Mouse (Mus musculus) lung, embryonic 14.5 days (tissue): Measurements from ENCODE around the gene Whrn. TPM values are rescaled to one million over a fixed set of nuclear protein-coding genes. Genes with fewer than 3 reads are reported as not detected.
A peak's percentile ranks its signal among the peaks of the same experiment; 100 is the strongest.

Source experiments
- ATAC-seq: fragments of 200-750 bp; cut with Nextera tagmentation; 2 replicates; pipeline ENCODE4 v1.8.0; 2017; ENCODE audit warnings: mild to moderate bottlenecking, moderate TSS enrichment, moderate library complexity; ENCODE audit not compliant: insufficient read depth
- DNase-seq: peaks from one replicate; pipeline ENCODE4 v3.0.0-alpha.2; 2015
- H3K27ac ChIP-seq: fragments of 300-500 bp; sonication (generic); 2 replicates; pipeline ENCODE4 v1.5.1; 2014; ENCODE audit warnings: low read depth, mild to moderate bottlenecking, moderate library complexity
- H3K27me3 ChIP-seq: fragments of 300-500 bp; sonication (generic); 2 replicates; pipeline ENCODE4 v1.6.1; 2014; ENCODE audit warnings: low read length, control low read depth; ENCODE audit not compliant: insufficient read depth
- H3K36me3 ChIP-seq: fragments of 300-500 bp; sonication (generic); 2 replicates; pipeline ENCODE4 v1.6.1; 2014; ENCODE audit warnings: control low read depth; ENCODE audit not compliant: insufficient read depth
- H3K4me1 ChIP-seq: fragments of 300-500 bp; sonication (generic); 2 replicates; pipeline ENCODE4 v1.6.1; 2014; ENCODE audit warnings: antibody characterized with exemption, control low read depth; ENCODE audit not compliant: insufficient read depth
- H3K4me2 ChIP-seq: fragments of 300-500 bp; sonication (generic); 2 replicates; pipeline ENCODE4 v1.6.1; 2014; ENCODE audit warnings: mild to moderate bottlenecking
- H3K4me3 ChIP-seq: fragments of 300-500 bp; sonication (generic); 2 replicates; pipeline ENCODE4 v1.5.1; 2014; ENCODE audit warnings: low read depth, low read length
- H3K9ac ChIP-seq: fragments of 300-500 bp; sonication (generic); 2 replicates; pipeline ENCODE4 v1.6.1; 2014
- H3K9me3 ChIP-seq: fragments of 300-500 bp; sonication (generic); 2 replicates; pipeline ENCODE4 v1.6.1; 2016; ENCODE audit warnings: low read depth, low read length, control low read depth
- CTCF ChIP-seq: IDR thresholded peaks from 2 replicates; pipeline ENCODE4 v1.5.1; 2016; ENCODE audit warnings: antibody characterized with exemption, low read depth
- WGBS: fragments of 180-500 bp; shearing (Covaris S2); extraction: QIAGEN DNeasy Blood & Tissue Kit; methylation state at CpG from one replicate; pipeline ENCODE4 v1.1.7; 2014; 5-methylcytosine and 5-hydroxymethylcytosine counted together
- polyA plus RNA-seq: library from polyadenylated mRNA; unstranded; fragments of >200 nt; fragmentation: Nextera tagmentation; extraction: Ambion mirVana; gene quantifications from 2 replicates; pipeline ENCODE4 v1.2.1, GENCODE M21; 2014

Gene Whrn
- polyA plus RNA-seq, 1 experiment from 2014 or later, result 4.5 TPM

DNA sequence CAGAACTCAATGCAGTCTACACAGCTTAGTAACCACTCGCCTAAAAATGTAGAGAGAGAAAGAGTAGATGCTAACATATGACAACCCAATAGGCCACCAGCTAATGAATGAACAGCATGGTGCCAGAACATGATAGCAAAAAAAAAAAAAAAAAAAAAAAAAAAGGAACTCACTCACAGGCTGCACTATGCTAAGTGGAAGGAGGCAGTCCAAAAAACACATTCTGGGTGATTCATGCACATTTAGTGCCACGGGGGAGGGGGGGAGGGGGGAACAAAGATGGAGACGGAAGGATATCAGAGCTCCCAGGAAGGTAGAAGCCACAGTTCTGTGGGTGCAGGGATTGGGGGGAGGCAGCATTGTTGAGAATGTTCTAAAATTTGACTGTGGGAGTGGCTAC lies 43.2 kb downstream of the Whrn start:
- no peak for TF ChIP-seq CTCF
- ATAC-seq (no peak), DNase-seq (no peak)
- no peak overlapping the region for H3K27ac ChIP-seq
- no peak overlapping the region for H3K9ac ChIP-seq
- H3K36me3 ChIP-seq, result no peaks in the 10 kb centered on the region
- no peak overlapping the region for H3K4me3 ChIP-seq
- H3K9me3 ChIP-seq, result no peaks in the 10 kb centered on the region
- no peaks in the 10 kb centered on the region for H3K4me1 ChIP-seq
- H3K27me3 ChIP-seq, result no peaks in the 10 kb centered on the region
- no peak overlapping the region for H3K4me2 ChIP-seq
- WGBS, result 76% methylated on average over 3 of the region's 3 CpGs

DNA sequence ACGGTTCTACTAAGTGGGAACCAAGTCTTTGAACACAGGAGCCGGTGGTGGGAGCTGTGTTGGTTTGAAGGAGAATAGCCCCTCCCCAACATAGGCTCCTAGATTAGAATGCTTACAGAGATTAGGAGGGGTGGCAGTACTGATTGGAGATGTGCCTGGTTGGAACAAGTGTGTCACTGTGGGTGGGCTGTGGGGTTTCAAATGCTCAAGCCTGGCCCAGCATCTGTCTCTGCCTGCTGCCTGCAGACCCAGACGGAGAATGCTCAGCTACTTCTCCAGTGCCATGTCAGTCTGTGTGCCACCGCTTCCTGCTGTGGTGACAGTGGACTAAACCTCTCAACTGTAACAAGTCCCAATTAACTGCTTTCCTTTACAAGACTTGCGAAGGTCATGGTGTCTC lies 45.2 kb downstream of the Whrn start:
- no peak overlapping the region for H3K4me3 ChIP-seq
- no peak overlapping the region for H3K27ac ChIP-seq
- no peaks in the 10 kb centered on the region for H3K9me3 ChIP-seq
- H3K27me3 ChIP-seq, result no peaks in the 10 kb centered on the region
- no peak overlapping the region for H3K4me2 ChIP-seq
- WGBS, result 71% methylated on average over 5 of the region's 5 CpGs
- no peaks in the 10 kb centered on the region for H3K36me3 ChIP-seq
- H3K9ac ChIP-seq, result no peak overlapping the region
- no peak for TF ChIP-seq CTCF
- H3K4me1 ChIP-seq, result no peaks in the 10 kb centered on the region
- DNase-seq (no peak), ATAC-seq (no peak)

DNA sequence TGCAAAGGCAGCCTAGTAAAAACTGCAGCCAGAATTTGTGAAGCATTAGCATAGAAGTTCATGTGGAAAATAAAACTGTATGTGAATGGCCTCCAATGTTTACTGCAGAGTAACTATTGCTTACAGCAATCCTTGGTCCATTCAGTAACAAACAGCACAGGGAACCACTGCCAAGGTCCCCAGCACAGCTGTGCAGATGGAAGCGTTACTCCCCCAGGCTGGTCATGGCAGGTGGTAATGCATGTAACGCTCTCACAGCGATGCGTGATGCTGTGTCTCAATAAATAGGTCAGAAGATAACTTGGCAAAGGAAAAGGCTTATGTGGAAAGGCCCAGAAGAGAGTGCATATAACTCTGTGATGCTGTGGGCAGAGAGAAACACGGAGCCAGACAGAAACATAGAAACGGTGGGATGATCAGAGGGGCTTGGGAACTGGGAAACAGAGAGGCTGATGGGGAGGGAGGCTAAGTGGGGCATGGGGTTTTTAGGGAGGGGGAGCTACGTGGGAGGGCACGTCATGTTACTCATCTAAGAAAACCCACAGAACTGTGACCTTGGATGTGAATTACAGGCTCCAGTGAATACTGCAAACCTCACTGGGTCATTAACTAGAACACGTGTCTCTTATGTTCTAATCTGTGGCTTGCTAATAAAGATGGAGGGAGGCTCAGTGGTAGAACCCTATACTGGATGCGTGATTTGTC lies 51.3 kb downstream of the Whrn start:
- H3K27me3 ChIP-seq, result no peaks in the 10 kb centered on the region
- H3K4me2 ChIP-seq, result no peak overlapping the region
- ATAC-seq (no peak), DNase-seq (no peak)
- H3K9me3 ChIP-seq, result no peaks in the 10 kb centered on the region
- 81% methylated on average over 10 of the region's 10 CpGs for WGBS
- H3K9ac ChIP-seq, result no peak overlapping the region
- H3K4me3 ChIP-seq, result no peak overlapping the region
- H3K36me3 ChIP-seq, result no peaks in the 10 kb centered on the region
- H3K27ac ChIP-seq, result no peak overlapping the region
- no peak for TF ChIP-seq CTCF
- H3K4me1 ChIP-seq, result 0 out of 2 replicates have a peak, but pooled peaks cover 3% of the 10 kb centered on the region

DNA sequence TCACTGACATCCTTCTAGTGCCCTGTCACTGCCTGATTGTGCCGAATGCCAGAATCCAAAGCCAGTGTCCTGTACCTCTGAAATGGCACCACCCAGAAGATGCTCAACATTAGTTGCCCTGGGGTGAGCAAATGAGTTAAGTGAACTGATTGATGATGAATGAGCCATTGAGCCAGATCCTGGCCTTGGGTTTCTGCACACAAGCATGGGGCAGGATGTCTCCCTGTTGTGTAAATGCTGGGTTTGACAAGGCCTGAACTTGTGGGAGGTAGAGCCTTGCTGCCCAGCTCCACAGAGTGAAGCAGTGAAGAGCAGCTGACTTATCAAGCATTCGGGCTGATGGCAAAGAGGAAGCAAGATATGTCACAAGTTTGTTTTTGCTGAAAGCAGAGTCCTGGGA lies 52.7 kb downstream of the Whrn start:
- no peak for TF ChIP-seq CTCF
- H3K4me2 ChIP-seq, result no peak overlapping the region
- ATAC-seq (no peak), DNase-seq (no peak)
- H3K9ac ChIP-seq, result no peak overlapping the region
- WGBS, result 73% methylated on average over 2 of the region's 2 CpGs
- H3K9me3 ChIP-seq, result no peaks in the 10 kb centered on the region
- no peaks in the 10 kb centered on the region for H3K27me3 ChIP-seq
- 0 out of 2 replicates have a peak, but pooled peaks cover 3% of the 10 kb centered on the region for H3K4me1 ChIP-seq
- no peaks in the 10 kb centered on the region for H3K36me3 ChIP-seq
- H3K4me3 ChIP-seq, result no peak overlapping the region
- H3K27ac ChIP-seq, result no peak overlapping the region

DNA sequence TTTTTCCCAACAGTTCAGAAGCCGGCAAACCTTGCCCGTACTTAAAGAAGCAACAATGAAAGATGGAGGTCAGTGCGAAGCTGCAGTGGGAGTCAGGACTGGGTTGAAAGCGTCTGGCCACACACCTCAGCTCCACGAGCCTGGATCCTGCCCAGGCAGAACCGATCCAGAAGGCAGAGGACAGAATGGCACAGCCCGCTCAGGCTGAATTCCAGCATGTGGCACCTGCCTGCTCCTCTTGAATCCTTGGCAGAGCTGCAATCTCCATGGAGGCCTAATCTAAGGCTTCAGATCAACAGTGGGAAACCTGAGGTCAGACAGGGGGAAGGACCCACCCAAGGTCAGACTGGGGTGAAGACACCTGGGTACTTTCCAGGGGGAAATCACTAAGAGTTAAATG lies 54.2 kb downstream of the Whrn start:
- no peak for TF ChIP-seq CTCF
- H3K27me3 ChIP-seq, result no peaks in the 10 kb centered on the region
- no peaks in the 10 kb centered on the region for H3K9me3 ChIP-seq
- no peak overlapping the region for H3K9ac ChIP-seq
- ATAC-seq (no peak), DNase-seq (no peak)
- H3K4me1 ChIP-seq, result 0 out of 2 replicates have a peak, but pooled peaks cover 9% of the 10 kb centered on the region
- no peak overlapping the region for H3K4me3 ChIP-seq
- H3K36me3 ChIP-seq, result no peaks in the 10 kb centered on the region
- WGBS, result 92% methylated on average over 7 of the region's 7 CpGs
- no peak overlapping the region for H3K4me2 ChIP-seq
- H3K27ac ChIP-seq, result no peak overlapping the region

DNA sequence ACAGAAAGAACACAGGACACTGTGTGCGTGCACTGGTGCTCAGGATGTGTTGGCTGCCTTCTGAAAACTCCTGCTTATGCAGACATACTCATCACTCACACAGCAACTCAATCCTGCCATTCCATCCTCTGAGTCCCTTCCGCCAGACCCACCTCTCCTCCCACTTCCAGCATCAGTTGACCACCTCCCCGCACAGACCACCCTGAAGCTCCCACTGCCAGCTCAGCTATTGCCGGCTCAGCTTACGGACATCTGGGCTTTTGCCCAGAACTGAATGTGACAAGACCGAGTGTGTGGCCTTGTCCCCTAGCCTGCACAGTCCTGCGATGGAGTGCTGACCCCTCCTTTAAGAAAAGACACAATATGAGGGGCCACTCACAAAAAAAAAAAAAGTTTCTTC lies 55.5 kb downstream of the Whrn start:
- Histone ChIP-seq H3K36me3 (no peaks in the 10 kb centered on the region), H3K9ac (no peak overlapping the region), H3K27ac (no peak overlapping the region), H3K4me3 (no peak overlapping the region), H3K4me1 (0 out of 2 replicates have a peak, but pooled peaks cover 10% of the 10 kb centered on the region), H3K4me2 (no peak overlapping the region), H3K9me3 (no peaks in the 10 kb centered on the region), H3K27me3 (no peaks in the 10 kb centered on the region)
- DNase-seq (peak; percentile 67), ATAC-seq (peak; percentile 68; the same call in 1 of the 2 replicates)
- no peak for TF ChIP-seq CTCF
- WGBS, result 42% methylated on average over 7 of the region's 7 CpGs

DNA sequence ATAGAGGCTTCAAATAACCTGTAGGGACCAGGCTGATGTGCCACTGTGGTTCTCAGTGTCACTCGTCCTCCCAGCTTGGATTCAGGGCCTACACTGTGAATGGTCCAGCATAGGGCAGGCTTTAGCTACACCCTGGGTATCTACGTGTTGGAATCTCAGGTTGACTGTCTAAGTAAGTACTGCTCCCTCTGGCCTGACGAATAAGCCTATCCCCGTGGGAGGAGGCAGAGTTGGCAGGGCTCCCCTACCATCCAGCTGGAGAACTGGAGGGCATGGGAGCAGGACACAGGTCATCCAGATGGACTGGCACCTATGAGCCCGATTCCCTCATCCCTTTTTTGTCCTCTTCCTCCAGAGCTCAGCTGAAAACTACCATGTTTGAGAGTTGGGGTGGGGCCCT lies 57.8 kb downstream of the Whrn start:
- H3K4me1 ChIP-seq, result 0 out of 2 replicates have a peak, but pooled peaks cover 10% of the 10 kb centered on the region
- TF ChIP-seq CTCF, result no peak
- H3K27me3 ChIP-seq, result no peaks in the 10 kb centered on the region
- H3K36me3 ChIP-seq, result no peaks in the 10 kb centered on the region
- H3K9me3 ChIP-seq, result no peaks in the 10 kb centered on the region
- WGBS, result 74% methylated on average over 5 of the region's 5 CpGs
- H3K9ac ChIP-seq, result no peak overlapping the region
- H3K4me2 ChIP-seq, result no peak overlapping the region
- no peak for DNase-seq
- H3K27ac ChIP-seq, result no peak overlapping the region
- no peak overlapping the region for H3K4me3 ChIP-seq
- ATAC-seq, result no peak
